Mouse (Mus musculus) G1E (cell line): ENCODE measurements around the gene Gm7951.
"Not testable (repeated sequence)": the region's sequence is repeated elsewhere in the genome, so short reads cannot be mapped to it uniquely, and the experiment has no call there.

Experiments used
- CTCF ChIP-seq: IDR thresholded peaks from 2 replicates; pipeline ENCODE4 v1.5.1; 2012; ENCODE audit warnings: low read depth, low read length, inconsistent platforms, mixed read lengths
- POLR2AphosphoS5 ChIP-seq: IDR thresholded peaks from 2 replicates; pipeline ENCODE4 v1.6.1; 2012; ENCODE audit warnings: low read depth, low read length, inconsistent platforms; ENCODE audit not compliant: insufficient replicate concordance
- TAL1 ChIP-seq: conservative IDR thresholded peaks from 2 replicates; pipeline ENCODE4 v1.6.1; 2012; ENCODE audit warnings: low read depth, low read length, inconsistent platforms, mixed read lengths

- not testable (repeated sequence) for TF ChIP-seq CTCF, TAL1, POLR2AphosphoS5
These were observed 45.4 kb upstream of the Gm7951 start, which contains the start of gene Gm17027 for GRCm38 (mm10) chr14:42162522-42162921.
